Mouse (Mus musculus): ENCODE data around the gene Gm13287. TPM values are rescaled to one million over a fixed set of nuclear protein-coding genes. Genes with fewer than 3 reads are reported as not detected.
A peak's percentile ranks its signal among the peaks of the same experiment; 100 is the strongest.
"Not testable (repeated sequence)": the region's sequence is repeated elsewhere in the genome, so short reads cannot be mapped to it uniquely, and the experiment has no call there.

The Gm13287 gene
- polyA plus RNA-seq, 1 experiment from 2014 or later, result not detected

GRCm38 (mm10) chr4:88805761-88806160 lies 2.7 kb downstream of the Gm13287 start:
- H3K4me3 ChIP-seq, result 0 out of 2 replicates have a peak overlapping the region, but pooled peaks have one; percentile 22

GRCm38 (mm10) chr4:88815928-88816327 lies 12.9 kb downstream of the Gm13287 start, which contains the start of gene Ifna7:
Gene Ifna7, plus strand, starts transcription at chr4:88816228.
- H3K4me3 ChIP-seq, result no peak within 1 kb of the TSS
- H3K27me3 ChIP-seq, result no peaks in the 10 kb centered on the region
- no peak within 1 kb of the TSS for H3K27ac ChIP-seq
- no peaks in the 10 kb centered on the region for H3K4me1 ChIP-seq
- H3K9me3 ChIP-seq, result no peaks in the 10 kb centered on the region
- H3K36me3 ChIP-seq, result no peaks in the 10 kb centered on the region
- no peak for ATAC-seq (ENCODE audit: insufficient number of reproducible peaks, insufficient read depth, low FRiP score, low TSS enrichment)
- no peak within 1 kb of the TSS for H3K4me2 ChIP-seq (replicated peaks)
- 61% methylated on average over 3 of the region's 3 CpGs for WGBS
- no peak within 1 kb of the TSS for H3K9ac ChIP-seq

More at GRCm38 (mm10) chr4:88805761-88806160, 2.7 kb downstream of the Gm13287 start:
- H3K4me2 ChIP-seq (replicated peaks), result peak overlapping the region; percentile 32; the same call in 1 of the 2 replicates
- H3K27me3 ChIP-seq; H3K9ac ChIP-seq; H3K9me3 ChIP-seq; H3K27ac ChIP-seq; H3K4me1 ChIP-seq; H3K36me3 ChIP-seq; ATAC-seq (ENCODE audit: insufficient number of reproducible peaks, insufficient read depth, low FRiP score, low TSS enrichment): not testable (repeated sequence)
- WGBS, result 0% methylated on average over 14 of the region's 34 CpGs

GRCm38 (mm10) chr4:88819659-88820058 lies 16.6 kb downstream of the Gm13287 start, which contains the start of gene Ifna11:
Gene Ifna11, plus strand, starts transcription at chr4:88819959.
- Histone ChIP-seq H3K4me1 (no peaks in the 10 kb centered on the region), H3K9ac (no peak within 1 kb of the TSS), H3K4me3 (no peak within 1 kb of the TSS), H3K27ac (no peak within 1 kb of the TSS), H3K4me2 (replicated peaks) (no peak within 1 kb of the TSS), H3K27me3 (no peaks in the 10 kb centered on the region), H3K36me3 (no peaks in the 10 kb centered on the region), H3K9me3 (no peaks in the 10 kb centered on the region)
- WGBS, result 96% methylated on average over 1 of the region's 1 CpGs
- no peak for ATAC-seq (ENCODE audit: insufficient number of reproducible peaks, insufficient read depth, low FRiP score, low TSS enrichment)

DNA sequence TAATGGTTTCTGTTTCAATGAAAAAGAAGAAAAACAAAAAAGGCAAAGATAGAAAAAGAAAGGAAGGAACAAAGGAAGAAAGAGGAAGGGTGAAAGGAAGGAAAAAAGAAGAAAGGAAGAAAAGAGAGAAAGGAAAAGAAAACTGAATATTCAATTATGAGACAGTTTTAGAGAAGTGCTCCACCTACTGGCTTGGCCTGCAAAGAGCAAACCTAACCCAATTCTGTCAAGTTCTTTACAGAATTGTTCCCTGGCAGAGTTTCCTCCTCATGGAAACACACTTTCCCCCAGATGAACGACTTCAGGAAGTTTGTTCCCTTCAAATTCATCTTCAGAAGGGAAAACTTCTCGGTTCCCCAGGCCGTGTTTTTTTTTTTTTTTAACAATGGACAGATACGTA lies 19.9 kb downstream of the Gm13287 start:
- Histone ChIP-seq H3K4me3 (no peak overlapping the region), H3K4me1 (no peaks in the 10 kb centered on the region), H3K27me3 (no peaks in the 10 kb centered on the region), H3K27ac (no peak overlapping the region), H3K4me2 (replicated peaks) (no peak overlapping the region), H3K9me3 (no peaks in the 10 kb centered on the region), H3K36me3 (no peaks in the 10 kb centered on the region), H3K9ac (no peak overlapping the region)
- no peak for ATAC-seq (ENCODE audit: insufficient number of reproducible peaks, insufficient read depth, low FRiP score, low TSS enrichment)
- whole genome bisulfite sequencing, result 26% methylated on average over 4 of the region's 4 CpGs

- not testable (repeated sequence) for H3K4me1 ChIP-seq; ATAC-seq (ENCODE audit: insufficient number of reproducible peaks, insufficient read depth, low FRiP score, low TSS enrichment); H3K9ac ChIP-seq
Measured at GRCm38 (mm10) chr4:88827116-88827515, 24.1 kb downstream of the Gm13287 start, which contains the start of gene Ifna6. Gene Ifna6, plus strand, starts transcription at chr4:88827416.

DNA sequence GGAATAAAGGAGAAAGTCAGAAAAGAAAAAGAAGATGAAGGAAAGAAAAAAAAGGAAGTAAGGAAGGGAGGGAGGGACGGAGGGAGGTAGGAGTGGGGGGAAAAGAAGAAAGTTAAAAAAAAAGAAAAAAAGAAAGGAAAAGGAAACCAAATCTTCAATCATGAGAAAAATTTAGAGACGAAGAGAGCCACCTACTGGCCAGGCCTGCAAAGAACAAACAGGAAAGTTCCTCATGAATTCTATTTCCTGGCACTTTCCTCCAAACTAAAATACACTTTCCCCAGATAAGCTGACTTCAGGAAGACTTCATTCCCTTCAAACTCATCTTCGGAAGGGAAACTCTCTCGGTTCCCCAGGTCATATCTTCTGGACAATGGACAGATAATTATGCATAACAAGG lies 27.5 kb downstream of the Gm13287 start:
- WGBS, result 35% methylated on average over 4 of the region's 4 CpGs
- no peak for ATAC-seq (ENCODE audit: insufficient number of reproducible peaks, insufficient read depth, low FRiP score, low TSS enrichment)
- no peaks in the 10 kb centered on the region for H3K9me3 ChIP-seq

More at GRCm38 (mm10) chr4:88827116-88827515, 24.1 kb downstream of the Gm13287 start, which contains the start of gene Ifna6:
- not testable (repeated sequence) for H3K27me3 ChIP-seq; H3K36me3 ChIP-seq; H3K9me3 ChIP-seq; H3K4me3 ChIP-seq; H3K27ac ChIP-seq; H3K4me2 ChIP-seq (replicated peaks)

DNA sequence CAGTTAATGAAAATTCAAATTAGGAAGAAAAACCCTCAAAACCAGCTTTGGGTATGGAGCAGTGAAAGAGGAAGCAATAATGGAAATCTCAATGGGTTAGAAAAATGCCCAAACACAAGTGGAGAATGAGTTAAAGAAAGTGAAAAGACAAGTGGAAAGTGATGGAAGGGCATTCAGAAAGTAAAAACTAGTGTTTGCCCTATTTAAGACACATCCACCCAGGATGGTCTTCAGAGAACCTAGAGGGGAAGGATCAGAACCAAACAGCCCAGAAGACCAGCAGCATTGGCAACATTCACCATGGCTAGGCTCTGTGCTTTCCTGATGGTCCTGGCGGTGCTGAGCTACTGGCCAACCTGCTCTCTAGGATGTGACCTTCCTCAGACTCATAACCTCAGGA lies 32.2 kb downstream of the Gm13287 start, which contains the start of gene Ifna5:
Gene Ifna5 (plus strand): TSS at position 301 of the 400 bp plus-strand sequence.
- H3K9me3 ChIP-seq; H3K9ac ChIP-seq; H3K4me3 ChIP-seq; ATAC-seq (ENCODE audit: insufficient number of reproducible peaks, insufficient read depth, low FRiP score, low TSS enrichment); H3K4me2 ChIP-seq (replicated peaks); H3K36me3 ChIP-seq; H3K27ac ChIP-seq; H3K4me1 ChIP-seq; H3K27me3 ChIP-seq: not testable (repeated sequence)
- 78% methylated on average over 1 of the region's 1 CpGs for WGBS

More for the DNA sequence above, 27.5 kb downstream of the Gm13287 start:
- Histone ChIP-seq H3K4me1 (no peaks in the 10 kb centered on the region), H3K36me3 (no peaks in the 10 kb centered on the region), H3K4me3 (no peak overlapping the region), H3K4me2 (replicated peaks) (no peak overlapping the region), H3K27me3 (no peaks in the 10 kb centered on the region), H3K9ac (no peak overlapping the region), H3K27ac (no peak overlapping the region)

DNA sequence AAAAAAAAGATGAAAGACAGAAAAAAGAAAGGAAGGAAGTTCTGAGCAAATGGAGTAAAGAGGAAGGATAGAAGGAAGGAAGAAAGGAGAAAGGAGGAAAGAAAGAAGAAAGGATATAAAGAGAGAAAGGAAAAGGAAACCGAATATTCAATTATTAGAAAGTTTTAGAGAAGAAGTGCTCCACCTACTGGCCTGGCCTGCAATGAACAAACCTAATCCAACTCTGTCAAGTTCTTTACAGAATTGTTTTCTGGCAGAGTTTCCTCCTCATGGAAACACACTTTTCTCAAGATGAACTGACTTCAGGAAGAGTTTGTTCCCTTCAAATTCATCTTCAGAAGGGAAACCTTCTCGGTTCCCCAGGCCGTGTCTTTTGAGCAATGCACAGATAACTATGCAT lies 35.8 kb downstream of the Gm13287 start:
- no peaks in the 10 kb centered on the region for H3K27me3 ChIP-seq
- no peak overlapping the region for H3K4me3 ChIP-seq
- WGBS, result 43% methylated on average over 3 of the region's 3 CpGs
- H3K36me3 ChIP-seq, result no peaks in the 10 kb centered on the region
- H3K4me2 ChIP-seq (replicated peaks), result no peak overlapping the region
- H3K9ac ChIP-seq, result no peak overlapping the region
- no peak overlapping the region for H3K27ac ChIP-seq
- no peak for ATAC-seq (ENCODE audit: insufficient number of reproducible peaks, insufficient read depth, low FRiP score, low TSS enrichment)
- H3K9me3 ChIP-seq, result no peaks in the 10 kb centered on the region
- H3K4me1 ChIP-seq, result no peaks in the 10 kb centered on the region

DNA sequence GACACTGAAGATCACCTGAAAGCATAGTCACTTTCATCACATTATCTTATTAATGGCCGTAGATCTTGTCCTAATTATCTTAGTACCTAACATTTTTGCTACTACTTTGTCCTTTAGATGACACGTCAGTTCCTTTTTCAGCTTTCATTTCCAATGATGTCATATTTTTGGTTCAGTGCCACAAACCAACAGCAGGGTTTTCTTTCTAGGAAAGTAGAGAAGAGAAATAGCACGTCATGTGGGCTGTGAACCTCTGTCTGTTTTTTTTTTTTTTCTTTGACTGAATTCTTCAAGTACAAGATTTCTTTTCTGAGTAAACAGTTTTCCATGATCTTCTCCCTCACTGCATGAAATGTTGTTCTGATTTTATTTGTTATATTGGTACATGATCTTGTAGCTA lies 37.0 kb downstream of the Gm13287 start:
- no peaks in the 10 kb centered on the region for H3K4me1 ChIP-seq
- H3K4me2 ChIP-seq (replicated peaks), result no peak overlapping the region
- no peak overlapping the region for H3K9ac ChIP-seq
- H3K4me3 ChIP-seq, result no peak overlapping the region
- no peaks in the 10 kb centered on the region for H3K9me3 ChIP-seq
- H3K27me3 ChIP-seq, result no peaks in the 10 kb centered on the region
- no peaks in the 10 kb centered on the region for H3K36me3 ChIP-seq
- WGBS, result 75% methylated on average over 3 of the region's 3 CpGs
- ATAC-seq (ENCODE audit: insufficient number of reproducible peaks, insufficient read depth, low FRiP score, low TSS enrichment), result no peak
- H3K27ac ChIP-seq, result no peak overlapping the region

GRCm38 (mm10) chr4:88841438-88841911 lies 38.4 kb downstream of the Gm13287 start, which contains the start of gene Ifna4:
Gene Ifna4, plus strand, starts transcription at chr4:88841861.
- H3K4me1 ChIP-seq, result no peaks in the 10 kb centered on the region
- ATAC-seq (ENCODE audit: insufficient number of reproducible peaks, insufficient read depth, low FRiP score, low TSS enrichment), result no peak
- no peak within 1 kb of the TSS for H3K4me3 ChIP-seq
- no peak within 1 kb of the TSS for H3K27ac ChIP-seq
- H3K9ac ChIP-seq, result no peak within 1 kb of the TSS
- no peak within 1 kb of the TSS for H3K4me2 ChIP-seq (replicated peaks)
- WGBS, result 43% methylated on average over 2 of the region's 2 CpGs
- no peaks in the 10 kb centered on the region for H3K9me3 ChIP-seq
- H3K27me3 ChIP-seq, result no peaks in the 10 kb centered on the region
- H3K36me3 ChIP-seq, result no peaks in the 10 kb centered on the region

GRCm38 (mm10) chr4:88845334-88845733 lies 42.3 kb downstream of the Gm13287 start:
- Histone ChIP-seq H3K9me3 (no peaks in the 10 kb centered on the region), H3K9ac (no peak overlapping the region), H3K27me3 (no peaks in the 10 kb centered on the region), H3K4me2 (replicated peaks) (no peak overlapping the region), H3K36me3 (no peaks in the 10 kb centered on the region), H3K27ac (no peak overlapping the region), H3K4me1 (no peaks in the 10 kb centered on the region), H3K4me3 (no peak overlapping the region)
- WGBS, result 54% methylated on average over 2 of the region's 2 CpGs
- ATAC-seq (ENCODE audit: insufficient number of reproducible peaks, insufficient read depth, low FRiP score, low TSS enrichment), result no peak

- no peak within 1 kb of the TSS for H3K9ac ChIP-seq
- no peak for ATAC-seq (ENCODE audit: insufficient number of reproducible peaks, insufficient read depth, low FRiP score, low TSS enrichment)
- no peak within 1 kb of the TSS for H3K4me3 ChIP-seq
- H3K27me3 ChIP-seq, result no peaks in the 10 kb centered on the region
- H3K4me1 ChIP-seq, result no peaks in the 10 kb centered on the region; the same call in 1 of the 2 replicates
- H3K9me3 ChIP-seq, result no peaks in the 10 kb centered on the region
- H3K4me2 ChIP-seq (replicated peaks), result no peak within 1 kb of the TSS
- no peaks in the 10 kb centered on the region for H3K36me3 ChIP-seq
- H3K27ac ChIP-seq, result no peak within 1 kb of the TSS
- 81% methylated on average over 1 of the region's 1 CpGs for WGBS
Measured at GRCm38 (mm10) chr4:88849698-88850097, 46.6 kb downstream of the Gm13287 start, which contains the start of gene Ifna1. Gene Ifna1, plus strand, starts transcription at chr4:88850087.
